Mouse (Mus musculus): ENCODE measurements around the gene Olfr497.

Gene Olfr497

GRCm38 (mm10) chr7:108420121-108420520, at the start of gene Olfr497:
Gene Olfr497, plus strand, starts transcription at chr7:108420421.
- DNase-seq (ENCODE audit: inconsistent ontology term): no peak

GRCm38 (mm10) chr7:108392867-108393266, 27.4 kb upstream of the Olfr497 start, which contains the start of gene Olfr495:
Gene Olfr495, plus strand, starts transcription at chr7:108393167.
- no peak for DNase-seq (ENCODE audit: inconsistent ontology term)

GRCm38 (mm10) chr7:108465026-108465425, 44.8 kb downstream of the Olfr497 start, which contains the start of gene Olfr498:
Gene Olfr498, plus strand, starts transcription at chr7:108465326.
- DNase-seq (ENCODE audit: inconsistent ontology term): no peak

Measured in Muller cell, postnatal 12 days (primary cell).